Mouse (Mus musculus): ENCODE measurements around the gene Cxcl16.

- no peak for TF ChIP-seq POLR2A (IDR thresholded peaks at IDR 0.05; ENCODE audit: insufficient read depth, low read length)
- no peak for TF ChIP-seq CTCF (IDR thresholded peaks at IDR 0.05; ENCODE audit: low read depth, low read length)
- no peak for TF ChIP-seq EP300 (IDR thresholded peaks at IDR 0.05; ENCODE audit: insufficient read depth, low read depth, low read length)
Measured at GRCm38 (mm10) chr11:70441882-70442281, 17.9 kb downstream of the Cxcl16 start.

Measured in ES-Bruce4 (cell line).